Mouse (Mus musculus) CH12.LX (cell line): ENCODE data around the gene Cmss1.

Experiments used
- CHD1 ChIP-seq: IDR thresholded peaks from 2 replicates; pipeline ENCODE4 v1.6.1; 2012; ENCODE audit warnings: low read depth, low read length, improper control_type of control experiment, inconsistent platforms
- CHD2 ChIP-seq: IDR thresholded peaks from 2 replicates; pipeline ENCODE4 v1.6.1; 2011; ENCODE audit warnings: low read length, improper control_type of control experiment
- CTCF ChIP-seq, 2 experiments: IDR thresholded peaks in 1 of 2; conservative IDR thresholded peaks in 1 of 2; 2 replicates each; pipeline ENCODE4 v1.5.1; 2011 to 2012; ENCODE audit warnings: low read depth in 2 of 2, low read length in 2 of 2, improper control_type of control experiment in 1 of 2, inconsistent platforms in 1 of 2, mild to moderate bottlenecking in 1 of 2, moderate library complexity in 1 of 2
- ELF1 ChIP-seq: IDR thresholded peaks from 2 replicates; pipeline ENCODE4 v1.6.1; 2014; ENCODE audit warnings: low read depth, mild to moderate bottlenecking, inconsistent platforms, low read length, improper control_type of control experiment
- POLR2A ChIP-seq: IDR thresholded peaks from 2 replicates; pipeline ENCODE4 v1.6.1; 2011; ENCODE audit warnings: low read depth, mild to moderate bottlenecking, improper control_type of control experiment, low read length

GRCm38 (mm10) chr16:57502761-57503160 lies 103.9 kb downstream of the Cmss1 start:
- TF ChIP-seq CHD2: no peak
- TF ChIP-seq ELF1: no peak
- no peak for TF ChIP-seq CHD1
- no peak for TF ChIP-seq CTCF (conservative IDR thresholded peaks at IDR 0.05 in 1 of 2, IDR thresholded peaks at IDR 0.05 in 1 of 2; ENCODE audit: low read depth in 2 of 2, low read length in 2 of 2)
- TF ChIP-seq POLR2A: no peak
